Mouse (Mus musculus): Measurements from ENCODE around the gene Twist1. TPM values are rescaled to one million over a fixed set of nuclear protein-coding genes. Genes with fewer than 3 reads are reported as not detected.

Twist1 gene
- total and polyA plus RNA-seq, 2 experiments: 0.20 to 0.92 TPM

GRCm38 (mm10) chr12:33965661-33966360 lies 8.3 kb downstream of the Twist1 start:
- TF ChIP-seq CTCF (IDR thresholded peaks at IDR 0.05; ENCODE audit: low read depth, low read length) (no peak), POLR2A (IDR thresholded peaks at IDR 0.05; ENCODE audit: extremely low read depth, insufficient read depth, low read length) (no peak)
- H3K27me3 ChIP-seq (ENCODE audit: control insufficient read depth, insufficient read depth, low read length): peaks cover 6% of the 10 kb centered on the region; the same call in 1 of the 2 replicates
- no peak overlapping the region for H3K27ac ChIP-seq (replicated peaks; ENCODE audit: insufficient read depth, low read depth, low read length)
- DNase-seq (ENCODE audit: extremely low read depth, low read depth, low spot score): no peak
- H3K9ac ChIP-seq (ENCODE audit: low read depth, low read length): no peak overlapping the region
- 22% methylated on average over 5 of the region's 5 CpGs for WGBS
- H3K4me1 ChIP-seq (ENCODE audit: control insufficient read depth, insufficient read depth, low read length): no peaks in the 10 kb centered on the region
- no peaks in the 10 kb centered on the region for H3K36me3 ChIP-seq (ENCODE audit: control insufficient read depth, insufficient read depth, low read length)
- H3K4me3 ChIP-seq (ENCODE audit: insufficient read depth, low read depth, low read length): no peak overlapping the region
- H3K79me2 ChIP-seq (ENCODE audit: control insufficient read depth, insufficient read depth, low read length): no peaks in the 10 kb centered on the region

GRCm38 (mm10) chr12:33966490-33967415 lies 9.3 kb downstream of the Twist1 start:
- H3K27ac ChIP-seq (replicated peaks; ENCODE audit: insufficient read depth, low read depth, low read length): no peak overlapping the region
- no peak for TF ChIP-seq CTCF (IDR thresholded peaks at IDR 0.05; ENCODE audit: low read depth, low read length)
- TF ChIP-seq POLR2A (IDR thresholded peaks at IDR 0.05; ENCODE audit: extremely low read depth, insufficient read depth, low read length): no peak
- H3K4me3 ChIP-seq (ENCODE audit: insufficient read depth, low read depth, low read length): no peak overlapping the region
- H3K4me1 ChIP-seq (ENCODE audit: control insufficient read depth, insufficient read depth, low read length): no peaks in the 10 kb centered on the region
- peaks cover 4% of the 10 kb centered on the region; the same call in 1 of the 2 replicates for H3K27me3 ChIP-seq (ENCODE audit: control insufficient read depth, insufficient read depth, low read length)
- H3K79me2 ChIP-seq (ENCODE audit: control insufficient read depth, insufficient read depth, low read length): no peaks in the 10 kb centered on the region
- DNase-seq (ENCODE audit: extremely low read depth, low read depth, low spot score): no peak
- H3K9ac ChIP-seq (ENCODE audit: low read depth, low read length): no peak overlapping the region
- H3K36me3 ChIP-seq (ENCODE audit: control insufficient read depth, insufficient read depth, low read length): no peaks in the 10 kb centered on the region
- 5% methylated on average over 35 of the region's 35 CpGs for WGBS

GRCm38 (mm10) chr12:33967514-33967913 lies 10.0 kb downstream of the Twist1 start:
- Histone ChIP-seq H3K4me1 (ENCODE audit: control insufficient read depth, insufficient read depth, low read length) (no peaks in the 10 kb centered on the region), H3K79me2 (ENCODE audit: control insufficient read depth, insufficient read depth, low read length) (no peaks in the 10 kb centered on the region), H3K27ac (replicated peaks; ENCODE audit: insufficient read depth, low read depth, low read length) (no peak overlapping the region), H3K4me3 (ENCODE audit: insufficient read depth, low read depth, low read length) (no peak overlapping the region), H3K9ac (ENCODE audit: low read depth, low read length) (no peak overlapping the region), H3K27me3 (ENCODE audit: control insufficient read depth, insufficient read depth, low read length) (peaks cover 4% of the 10 kb centered on the region; the same call in 1 of the 2 replicates), H3K36me3 (ENCODE audit: control insufficient read depth, insufficient read depth, low read length) (no peaks in the 10 kb centered on the region)
- TF ChIP-seq CTCF (IDR thresholded peaks at IDR 0.05; ENCODE audit: low read depth, low read length) (no peak), POLR2A (IDR thresholded peaks at IDR 0.05; ENCODE audit: extremely low read depth, insufficient read depth, low read length) (no peak)
- DNase-seq (ENCODE audit: extremely low read depth, low read depth, low spot score): no peak
- WGBS: 7% methylated on average over 21 of the region's 21 CpGs

- H3K36me3 ChIP-seq (ENCODE audit: control insufficient read depth, insufficient read depth, low read length): no peaks in the 10 kb centered on the region
- H3K9ac ChIP-seq (ENCODE audit: low read depth, low read length): no peak overlapping the region
- H3K27me3 ChIP-seq (ENCODE audit: control insufficient read depth, insufficient read depth, low read length): peaks cover 4% of the 10 kb centered on the region; the same call in 1 of the 2 replicates
- H3K27ac ChIP-seq (replicated peaks; ENCODE audit: insufficient read depth, low read depth, low read length): no peak overlapping the region
- no peaks in the 10 kb centered on the region for H3K79me2 ChIP-seq (ENCODE audit: control insufficient read depth, insufficient read depth, low read length)
- H3K4me1 ChIP-seq (ENCODE audit: control insufficient read depth, insufficient read depth, low read length): no peaks in the 10 kb centered on the region
- WGBS: 10% methylated on average over 37 of the region's 37 CpGs
- TF ChIP-seq CTCF (IDR thresholded peaks at IDR 0.05; ENCODE audit: low read depth, low read length) (no peak), POLR2A (IDR thresholded peaks at IDR 0.05; ENCODE audit: extremely low read depth, insufficient read depth, low read length) (no peak)
- no peak overlapping the region for H3K4me3 ChIP-seq (ENCODE audit: insufficient read depth, low read depth, low read length)
- DNase-seq (ENCODE audit: extremely low read depth, low read depth, low spot score): no peak
Observed at GRCm38 (mm10) chr12:33968041-33968897, 10.8 kb downstream of the Twist1 start.

- DNase-seq (ENCODE audit: extremely low read depth, low read depth, low spot score): no peak
- H3K36me3 ChIP-seq (ENCODE audit: control insufficient read depth, insufficient read depth, low read length): no peaks in the 10 kb centered on the region
- H3K9ac ChIP-seq (ENCODE audit: low read depth, low read length): no peak overlapping the region
- peaks cover 4% of the 10 kb centered on the region; the same call in 1 of the 2 replicates for H3K27me3 ChIP-seq (ENCODE audit: control insufficient read depth, insufficient read depth, low read length)
- no peak for TF ChIP-seq POLR2A (IDR thresholded peaks at IDR 0.05; ENCODE audit: extremely low read depth, insufficient read depth, low read length)
- H3K27ac ChIP-seq (replicated peaks; ENCODE audit: insufficient read depth, low read depth, low read length): no peak overlapping the region
- no peak overlapping the region for H3K4me3 ChIP-seq (ENCODE audit: insufficient read depth, low read depth, low read length)
- no peaks in the 10 kb centered on the region for H3K79me2 ChIP-seq (ENCODE audit: control insufficient read depth, insufficient read depth, low read length)
- WGBS: 18% methylated on average over 4 of the region's 4 CpGs
- H3K4me1 ChIP-seq (ENCODE audit: control insufficient read depth, insufficient read depth, low read length): no peaks in the 10 kb centered on the region
Observed at GRCm38 (mm10) chr12:33968898-33969178, 11.4 kb downstream of the Twist1 start.
